Mouse (Mus musculus): ENCODE measurements at regions not wholly inside any gene's neighbourhood (a gene's known extent, or its start where the extent isn't known, plus 50 kb on each side); places are given as distances from the start of the nearest gene placed in this dataset.
A peak's percentile ranks its signal among the peaks of the same experiment; 100 is the strongest.

DNA sequence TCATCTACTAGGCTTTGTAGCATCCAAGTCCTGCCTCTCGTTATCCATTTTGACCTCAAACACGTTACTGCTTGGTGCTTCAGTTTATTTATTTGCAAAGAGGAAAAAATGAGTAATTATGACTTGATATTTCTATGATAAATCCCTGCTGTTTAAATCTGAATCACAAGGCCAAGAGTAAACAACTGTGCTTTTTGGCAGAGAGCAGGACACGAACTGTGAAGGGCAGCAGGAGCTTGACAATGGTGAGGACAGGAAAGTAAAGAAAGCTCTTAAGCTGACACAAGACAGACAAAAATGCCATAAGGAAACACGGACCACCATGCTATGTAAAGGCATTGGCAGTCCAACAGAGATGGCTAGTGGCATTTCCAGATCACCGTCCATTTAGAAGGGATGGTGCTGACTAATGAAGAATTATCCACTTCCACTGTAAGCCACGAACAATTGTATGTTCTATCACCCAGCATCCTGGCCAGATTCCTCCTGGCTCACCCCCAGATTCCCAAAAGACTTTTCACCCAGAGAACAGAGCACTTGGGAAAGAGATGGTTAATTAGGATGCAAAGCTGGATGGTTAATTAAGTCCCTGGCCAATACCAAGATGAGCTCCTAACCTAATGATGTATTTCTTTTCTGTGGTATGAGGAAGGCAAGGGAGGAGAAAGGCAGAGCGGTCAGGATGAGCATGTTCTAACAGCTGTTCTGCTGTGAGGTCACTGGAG lies 476.1 kb upstream of the Cdh5 start:
- Histone ChIP-seq H3K36me3 (ENCODE audit: insufficient read depth) (no peaks in the 10 kb centered on the region), H3K9ac (no peak overlapping the region), H3K27ac (ENCODE audit: low read depth) (no peak overlapping the region), H3K4me3 (ENCODE audit: low read depth, low read length) (no peak overlapping the region), H3K4me1 (ENCODE audit: insufficient read depth) (no peaks in the 10 kb centered on the region; the same call in 1 of the 2 replicates), H3K9me3 (ENCODE audit: low read depth, low read length) (no peaks in the 10 kb centered on the region), H3K4me2 (no peak overlapping the region), H3K27me3 (ENCODE audit: insufficient read depth, low read length) (no peaks in the 10 kb centered on the region)
- no peak for ATAC-seq (ENCODE audit: insufficient read depth)
- 53% methylated on average over 7 of the region's 7 CpGs for WGBS
- TF ChIP-seq CTCF (IDR thresholded peaks at IDR 0.05; ENCODE audit: low read depth), result no peak
- peak; percentile 51 for DNase-seq

DNA sequence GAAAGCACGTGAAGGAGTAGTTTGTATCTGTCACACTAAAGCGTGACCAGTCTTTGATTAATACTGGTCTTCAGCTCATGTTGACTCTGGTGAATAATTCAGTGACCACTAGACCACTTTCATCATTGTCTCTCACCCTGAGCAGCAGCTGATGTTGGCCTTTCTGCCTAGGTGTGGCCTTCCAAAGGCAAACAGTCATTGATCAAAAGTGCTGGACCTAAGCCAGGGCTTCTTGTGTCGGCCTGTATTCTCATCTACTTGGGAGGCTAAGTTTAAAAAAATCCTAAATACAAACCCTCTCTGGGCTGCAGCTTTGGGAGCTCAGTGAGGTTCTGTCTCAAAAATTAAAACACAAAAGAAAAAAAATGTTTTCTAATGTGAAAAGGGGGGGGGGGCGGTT lies 475.0 kb upstream of the Cdh5 start:
- no peak overlapping the region for H3K9ac ChIP-seq
- no peak overlapping the region for H3K4me3 ChIP-seq (ENCODE audit: low read depth, low read length)
- no peaks in the 10 kb centered on the region; the same call in 1 of the 2 replicates for H3K4me1 ChIP-seq (ENCODE audit: insufficient read depth)
- peak; percentile 53 for DNase-seq
- no peak overlapping the region for H3K4me2 ChIP-seq
- H3K36me3 ChIP-seq (ENCODE audit: insufficient read depth), result no peaks in the 10 kb centered on the region
- no peak overlapping the region; the same call in 1 of the 2 replicates for H3K27ac ChIP-seq (ENCODE audit: low read depth)
- WGBS, result 27% methylated on average over 4 of the region's 4 CpGs
- no peaks in the 10 kb centered on the region for H3K9me3 ChIP-seq (ENCODE audit: low read depth, low read length)
- H3K27me3 ChIP-seq (ENCODE audit: insufficient read depth, low read length), result no peaks in the 10 kb centered on the region
- 0 out of 2 replicates have a peak, but pooled peaks have one; percentile 10 for ATAC-seq (ENCODE audit: insufficient read depth)
- no peak for TF ChIP-seq CTCF (IDR thresholded peaks at IDR 0.05; ENCODE audit: low read depth)

DNA sequence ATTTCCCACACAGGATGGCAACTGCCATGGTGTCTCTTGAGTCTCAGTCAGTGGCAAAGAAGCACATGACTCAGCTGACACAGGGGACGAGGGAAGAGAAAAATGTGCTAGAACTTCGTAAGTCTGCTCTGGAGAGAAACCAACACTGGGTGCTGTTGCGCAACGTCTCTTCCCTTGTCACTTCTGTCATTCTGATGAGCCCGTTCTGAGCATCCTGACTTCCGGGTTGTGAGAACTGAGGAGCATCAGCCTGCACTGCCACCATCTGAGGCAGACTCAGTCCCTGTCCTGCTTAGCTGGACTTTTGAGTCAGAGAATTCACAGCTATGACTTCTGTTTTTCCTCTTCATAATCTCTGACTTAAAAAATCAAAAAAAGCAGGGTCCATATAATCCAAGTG lies 468.9 kb upstream of the Cdh5 start:
- no peaks in the 10 kb centered on the region for H3K36me3 ChIP-seq (ENCODE audit: insufficient read depth)
- H3K9ac ChIP-seq, result no peak overlapping the region
- no peak overlapping the region for H3K27ac ChIP-seq (ENCODE audit: low read depth)
- DNase-seq (peak; percentile 34), ATAC-seq (ENCODE audit: insufficient read depth) (no peak)
- 70% methylated on average over 6 of the region's 6 CpGs for WGBS
- H3K4me2 ChIP-seq, result no peak overlapping the region
- no peaks in the 10 kb centered on the region for H3K4me1 ChIP-seq (ENCODE audit: insufficient read depth)
- no peak overlapping the region for H3K4me3 ChIP-seq (ENCODE audit: low read depth, low read length)
- H3K27me3 ChIP-seq (ENCODE audit: insufficient read depth, low read length), result no peaks in the 10 kb centered on the region
- TF ChIP-seq CTCF (IDR thresholded peaks at IDR 0.05; ENCODE audit: low read depth), result no peak
- no peaks in the 10 kb centered on the region for H3K9me3 ChIP-seq (ENCODE audit: low read depth, low read length)

DNA sequence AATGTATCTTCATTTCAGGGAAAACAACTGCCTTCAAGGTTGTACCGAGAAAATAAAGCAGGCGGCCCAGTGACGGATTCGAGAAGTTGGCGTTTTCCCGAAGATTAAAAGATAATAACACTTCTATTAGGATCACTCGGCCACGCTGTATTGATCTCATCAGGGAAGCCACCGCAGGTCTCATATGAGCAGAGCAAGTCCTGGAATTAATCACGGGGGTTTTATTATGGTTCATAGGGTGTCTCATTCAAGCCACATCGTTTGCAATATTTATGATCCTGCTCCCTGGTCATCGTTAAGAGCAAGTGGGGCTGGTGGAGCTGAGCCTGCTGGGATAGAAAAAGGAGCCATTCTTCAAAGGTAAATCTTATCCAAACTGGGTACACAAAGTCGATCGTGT lies 466.5 kb upstream of the Cdh5 start:
- no peak overlapping the region for H3K4me3 ChIP-seq (ENCODE audit: low read depth, low read length)
- no peak for DNase-seq
- no peaks in the 10 kb centered on the region for H3K4me1 ChIP-seq (ENCODE audit: insufficient read depth)
- H3K9ac ChIP-seq, result no peak overlapping the region
- no peak for TF ChIP-seq CTCF (IDR thresholded peaks at IDR 0.05; ENCODE audit: low read depth)
- H3K9me3 ChIP-seq (ENCODE audit: low read depth, low read length), result no peaks in the 10 kb centered on the region
- no peak overlapping the region for H3K27ac ChIP-seq (ENCODE audit: low read depth)
- ATAC-seq (ENCODE audit: insufficient read depth), result no peak
- H3K27me3 ChIP-seq (ENCODE audit: insufficient read depth, low read length), result no peaks in the 10 kb centered on the region
- WGBS, result 89% methylated on average over 14 of the region's 14 CpGs
- H3K4me2 ChIP-seq, result no peak overlapping the region
- H3K36me3 ChIP-seq (ENCODE audit: insufficient read depth), result no peaks in the 10 kb centered on the region

DNA sequence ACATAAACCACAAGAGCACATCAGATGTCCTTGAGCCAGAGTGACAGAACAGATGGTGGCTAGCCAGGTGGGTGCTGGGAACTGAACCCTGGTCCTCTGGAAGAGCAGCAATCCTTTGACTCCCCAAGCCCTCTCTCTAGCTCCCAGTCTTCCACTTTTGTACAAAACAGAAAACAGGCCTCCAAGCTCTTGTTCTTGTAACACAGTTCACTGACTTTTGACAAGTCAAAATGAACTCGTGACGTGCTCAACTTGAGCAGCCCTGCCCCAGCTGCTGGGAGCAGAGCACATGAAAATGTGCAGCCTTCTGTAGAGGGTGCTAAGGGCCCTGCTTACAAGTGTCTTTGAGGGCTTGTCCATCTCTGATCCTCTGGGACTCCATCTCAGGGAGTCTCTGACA lies 457.8 kb upstream of the Cdh5 start:
- 87% methylated on average over 2 of the region's 2 CpGs for WGBS
- Histone ChIP-seq H3K27me3 (ENCODE audit: insufficient read depth, low read length) (no peaks in the 10 kb centered on the region), H3K4me2 (no peak overlapping the region), H3K9me3 (ENCODE audit: low read depth, low read length) (no peaks in the 10 kb centered on the region), H3K9ac (no peak overlapping the region), H3K4me1 (ENCODE audit: insufficient read depth) (no peaks in the 10 kb centered on the region), H3K36me3 (ENCODE audit: insufficient read depth) (no peaks in the 10 kb centered on the region), H3K27ac (ENCODE audit: low read depth) (no peak overlapping the region), H3K4me3 (ENCODE audit: low read depth, low read length) (no peak overlapping the region)
- ATAC-seq (ENCODE audit: insufficient read depth) (no peak), DNase-seq (no peak)
- TF ChIP-seq CTCF (IDR thresholded peaks at IDR 0.05; ENCODE audit: low read depth), result no peak

DNA sequence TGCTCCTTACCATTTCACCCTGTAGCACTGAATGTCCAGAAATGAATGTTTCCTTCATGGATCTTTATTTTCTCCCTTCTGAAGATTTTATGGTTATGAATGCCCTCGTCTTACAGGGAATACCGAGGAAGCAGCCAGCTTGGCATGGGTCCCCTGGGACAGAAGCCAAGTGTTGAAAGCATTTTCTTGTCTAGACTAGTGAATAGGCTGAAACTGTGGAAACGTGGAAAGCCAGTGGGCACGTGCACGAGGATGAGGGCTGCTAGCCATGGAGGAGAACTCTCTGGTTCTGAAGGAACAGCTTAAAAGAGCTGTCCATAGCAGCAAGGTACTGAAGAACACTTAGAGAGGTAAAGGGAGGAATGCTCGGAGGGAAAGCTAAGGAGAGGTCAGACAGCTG lies 457.3 kb upstream of the Cdh5 start:
- Histone ChIP-seq H3K4me1 (ENCODE audit: insufficient read depth) (no peaks in the 10 kb centered on the region), H3K27me3 (ENCODE audit: insufficient read depth, low read length) (no peaks in the 10 kb centered on the region), H3K4me3 (ENCODE audit: low read depth, low read length) (no peak overlapping the region), H3K36me3 (ENCODE audit: insufficient read depth) (no peaks in the 10 kb centered on the region), H3K9me3 (ENCODE audit: low read depth, low read length) (no peaks in the 10 kb centered on the region), H3K9ac (no peak overlapping the region), H3K4me2 (no peak overlapping the region), H3K27ac (ENCODE audit: low read depth) (no peak overlapping the region)
- ATAC-seq (ENCODE audit: insufficient read depth) (no peak), DNase-seq (peak; percentile 50)
- TF ChIP-seq CTCF (IDR thresholded peaks at IDR 0.05; ENCODE audit: low read depth), result no peak
- WGBS, result 58% methylated on average over 6 of the region's 6 CpGs

DNA sequence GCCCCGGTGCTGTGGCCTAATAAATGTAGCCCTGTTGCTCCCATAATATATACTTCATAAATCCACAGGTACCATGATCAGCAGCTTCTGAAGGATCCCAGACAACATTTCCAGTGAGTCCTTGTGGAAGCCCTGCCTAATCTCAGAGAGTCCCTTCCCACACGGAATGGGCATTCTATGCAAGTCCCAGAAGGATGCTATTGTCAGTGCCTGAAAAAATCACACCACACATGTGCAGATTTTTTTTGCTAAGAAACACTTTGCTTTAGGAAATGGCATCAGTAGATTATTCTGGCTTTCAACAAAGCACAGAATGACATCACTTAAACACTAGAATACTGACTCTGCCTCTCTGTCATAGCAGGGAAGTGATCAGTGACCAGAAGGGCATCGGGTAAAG lies 456.6 kb upstream of the Cdh5 start:
- Histone ChIP-seq H3K4me3 (ENCODE audit: low read depth, low read length) (no peak overlapping the region), H3K36me3 (ENCODE audit: insufficient read depth) (no peaks in the 10 kb centered on the region), H3K27ac (ENCODE audit: low read depth) (no peak overlapping the region), H3K4me2 (no peak overlapping the region), H3K27me3 (ENCODE audit: insufficient read depth, low read length) (no peaks in the 10 kb centered on the region), H3K9me3 (ENCODE audit: low read depth, low read length) (no peaks in the 10 kb centered on the region), H3K4me1 (ENCODE audit: insufficient read depth) (no peaks in the 10 kb centered on the region), H3K9ac (no peak overlapping the region)
- DNase-seq, result no peak
- no peak for ATAC-seq (ENCODE audit: insufficient read depth)
- 80% methylated on average over 3 of the region's 3 CpGs for WGBS
- TF ChIP-seq CTCF (IDR thresholded peaks at IDR 0.05; ENCODE audit: low read depth), result no peak
